Mouse (Mus musculus): Measurements from ENCODE around the gene Ostc. TPM values are rescaled to one million over a fixed set of nuclear protein-coding genes. Genes with fewer than 3 reads are reported as not detected.

Gene Ostc
- polyA plus RNA-seq, 1 experiment: 39.8 TPM

- no peaks in the 10 kb centered on the region for H3K36me3 ChIP-seq (ENCODE audit: control insufficient read depth, insufficient read depth, low read length)
- 96% methylated on average over 19 of the region's 19 CpGs for WGBS
- no peak overlapping the region for H3K27ac ChIP-seq (ENCODE audit: insufficient read depth, low read depth, low read length)
- H3K4me1 ChIP-seq (ENCODE audit: control insufficient read depth, insufficient read depth, low read length): peaks cover 3% of the 10 kb centered on the region; the same call in 1 of the 2 replicates
- no peaks in the 10 kb centered on the region for H3K27me3 ChIP-seq (replicated peaks; ENCODE audit: control insufficient read depth, insufficient read depth, low read length)
- no peak for TF ChIP-seq POLR2A (IDR thresholded peaks at IDR 0.05; ENCODE audit: low read depth, low read length)
- TF ChIP-seq CTCF (conservative IDR thresholded peaks at IDR 0.05; ENCODE audit: insufficient read depth, insufficient read length, low read depth, low read length): no peak
- no peak overlapping the region for H3K4me3 ChIP-seq (ENCODE audit: insufficient read depth, low read depth, low read length)
- DNase-seq: no peak
These were observed 31.4 kb downstream of the Ostc start for GRCm38 (mm10) chr3:130677671-130678460.

GRCm38 (mm10) chr3:130671291-130671690, 38.0 kb downstream of the Ostc start:
- Histone ChIP-seq H3K27me3 (replicated peaks; ENCODE audit: control insufficient read depth, insufficient read depth, low read length) (no peaks in the 10 kb centered on the region), H3K4me1 (ENCODE audit: control insufficient read depth, insufficient read depth, low read length) (no peaks in the 10 kb centered on the region), H3K36me3 (ENCODE audit: control insufficient read depth, insufficient read depth, low read length) (no peaks in the 10 kb centered on the region), H3K27ac (ENCODE audit: insufficient read depth, low read depth, low read length) (no peak overlapping the region), H3K4me3 (ENCODE audit: insufficient read depth, low read depth, low read length) (no peak overlapping the region)
- WGBS: 64% methylated on average over 14 of the region's 14 CpGs
- no peak for DNase-seq
- TF ChIP-seq POLR2A (IDR thresholded peaks at IDR 0.05; ENCODE audit: low read depth, low read length) (no peak), CTCF (conservative IDR thresholded peaks at IDR 0.05; ENCODE audit: insufficient read depth, insufficient read length, low read depth, low read length) (no peak)

- Histone ChIP-seq H3K27me3 (replicated peaks; ENCODE audit: control insufficient read depth, insufficient read depth, low read length) (no peaks in the 10 kb centered on the region), H3K4me3 (ENCODE audit: insufficient read depth, low read depth, low read length) (no peak overlapping the region), H3K36me3 (ENCODE audit: control insufficient read depth, insufficient read depth, low read length) (no peaks in the 10 kb centered on the region), H3K27ac (ENCODE audit: insufficient read depth, low read depth, low read length) (no peak overlapping the region), H3K4me1 (ENCODE audit: control insufficient read depth, insufficient read depth, low read length) (no peaks in the 10 kb centered on the region)
- WGBS: 96% methylated on average over 3 of the region's 3 CpGs
- DNase-seq: no peak
- TF ChIP-seq POLR2A (IDR thresholded peaks at IDR 0.05; ENCODE audit: low read depth, low read length) (no peak), CTCF (conservative IDR thresholded peaks at IDR 0.05; ENCODE audit: insufficient read depth, insufficient read length, low read depth, low read length) (no peak)
These were observed 46.7 kb downstream of the Ostc start for GRCm38 (mm10) chr3:130662496-130662895.

- Histone ChIP-seq H3K36me3 (ENCODE audit: control insufficient read depth, insufficient read depth, low read length) (no peaks in the 10 kb centered on the region), H3K27ac (ENCODE audit: insufficient read depth, low read depth, low read length) (no peak overlapping the region), H3K4me3 (ENCODE audit: insufficient read depth, low read depth, low read length) (no peak overlapping the region), H3K4me1 (ENCODE audit: control insufficient read depth, insufficient read depth, low read length) (no peaks in the 10 kb centered on the region), H3K27me3 (replicated peaks; ENCODE audit: control insufficient read depth, insufficient read depth, low read length) (no peaks in the 10 kb centered on the region)
- TF ChIP-seq CTCF (conservative IDR thresholded peaks at IDR 0.05; ENCODE audit: insufficient read depth, insufficient read length, low read depth, low read length) (no peak), POLR2A (IDR thresholded peaks at IDR 0.05; ENCODE audit: low read depth, low read length) (no peak)
- 74% methylated on average over 6 of the region's 6 CpGs for WGBS
- no peak for DNase-seq
These were observed 48.6 kb downstream of the Ostc start for GRCm38 (mm10) chr3:130660619-130661018.

GRCm38 (mm10) chr3:130649569-130649968, 59.7 kb downstream of the Ostc start:
- 53% methylated on average over 6 of the region's 6 CpGs for WGBS
- no peaks in the 10 kb centered on the region for H3K27me3 ChIP-seq (replicated peaks; ENCODE audit: control insufficient read depth, insufficient read depth, low read length)
- DNase-seq: no peak
- no peaks in the 10 kb centered on the region for H3K4me1 ChIP-seq (ENCODE audit: control insufficient read depth, insufficient read depth, low read length)
- no peak overlapping the region for H3K27ac ChIP-seq (ENCODE audit: insufficient read depth, low read depth, low read length)
- TF ChIP-seq CTCF (conservative IDR thresholded peaks at IDR 0.05; ENCODE audit: insufficient read depth, insufficient read length, low read depth, low read length): no peak
- TF ChIP-seq POLR2A (IDR thresholded peaks at IDR 0.05; ENCODE audit: low read depth, low read length): no peak
- H3K4me3 ChIP-seq (ENCODE audit: insufficient read depth, low read depth, low read length): no peak overlapping the region
- no peaks in the 10 kb centered on the region for H3K36me3 ChIP-seq (ENCODE audit: control insufficient read depth, insufficient read depth, low read length)

GRCm38 (mm10) chr3:130646110-130646810, 63.0 kb downstream of the Ostc start:
- Histone ChIP-seq H3K36me3 (ENCODE audit: control insufficient read depth, insufficient read depth, low read length) (no peaks in the 10 kb centered on the region), H3K4me3 (ENCODE audit: insufficient read depth, low read depth, low read length) (no peak overlapping the region), H3K27me3 (replicated peaks; ENCODE audit: control insufficient read depth, insufficient read depth, low read length) (no peaks in the 10 kb centered on the region), H3K27ac (ENCODE audit: insufficient read depth, low read depth, low read length) (no peak overlapping the region), H3K4me1 (ENCODE audit: control insufficient read depth, insufficient read depth, low read length) (no peaks in the 10 kb centered on the region)
- no peak for TF ChIP-seq CTCF (conservative IDR thresholded peaks at IDR 0.05; ENCODE audit: insufficient read depth, insufficient read length, low read depth, low read length)
- no peak for TF ChIP-seq POLR2A (IDR thresholded peaks at IDR 0.05; ENCODE audit: low read depth, low read length)
- DNase-seq: no peak
- WGBS: 81% methylated on average over 11 of the region's 11 CpGs

Other genes starting within 250 kb of the Ostc start
- 2.4 and 3.0 TPM in 2 replicates for gene Etnppl, start 92.0 kb downstream of the Ostc start, polyA plus RNA-seq (2012; rRNA removed)
- 1,334 and 1,388 TPM in 2 replicates for gene Rpl34, start 21.0 kb upstream of the Ostc start, polyA plus RNA-seq (2012; rRNA removed)

All from kidney, adult 2 months (tissue).